Mouse (Mus musculus): ENCODE measurements at regions not wholly inside any gene's neighbourhood (a gene's known extent, or its start where the extent isn't known, plus 50 kb on each side); places are given as distances from the start of the nearest gene placed in this dataset.

GRCm38 (mm10) chr13:60470426-60471398, 131.0 kb upstream of the Dapk1 start:
- DNase-seq (ENCODE audit: low spot score in 2 of 2), result peak in 1 of 2 experiments; percentile 43

- peak in 1 of 2 experiments; percentile 12 for DNase-seq (ENCODE audit: low spot score in 2 of 2)
Observed at GRCm38 (mm10) chr13:60471602-60472001, 130.1 kb upstream of the Dapk1 start.

- no peak for DNase-seq (ENCODE audit: low spot score in 2 of 2)
Observed at GRCm38 (mm10) chr13:60476366-60476765, 125.4 kb upstream of the Dapk1 start.

GRCm38 (mm10) chr13:60478301-60478700, 123.4 kb upstream of the Dapk1 start:
- peak in 1 of 2 experiments; percentile 22 for DNase-seq (ENCODE audit: low spot score in 2 of 2)

GRCm38 (mm10) chr13:60479043-60479861, 122.5 kb upstream of the Dapk1 start:
- DNase-seq (ENCODE audit: low spot score in 2 of 2), result peak; percentile 80 to 87

- DNase-seq (ENCODE audit: low spot score in 2 of 2), result peak in 1 of 2 experiments; percentile 23
Observed at GRCm38 (mm10) chr13:60479862-60480730, 121.7 kb upstream of the Dapk1 start.

- DNase-seq (ENCODE audit: low spot score in 2 of 2), result peak in 1 of 2 experiments; percentile 29
Observed at GRCm38 (mm10) chr13:60480731-60481431, 120.9 kb upstream of the Dapk1 start.

GRCm38 (mm10) chr13:60481451-60481850, 120.3 kb upstream of the Dapk1 start:
- peak in 1 of 2 experiments; percentile 7 for DNase-seq (ENCODE audit: low spot score in 2 of 2)

- peak in 1 of 2 experiments; percentile 14 for DNase-seq (ENCODE audit: low spot score in 2 of 2)
Observed at GRCm38 (mm10) chr13:60481946-60482345, 119.8 kb upstream of the Dapk1 start.

GRCm38 (mm10) chr13:60486105-60486504, 115.6 kb upstream of the Dapk1 start:
- DNase-seq (ENCODE audit: low spot score in 2 of 2), result peak in 1 of 2 experiments; percentile 39

- no peak for DNase-seq (ENCODE audit: low spot score in 2 of 2)
Observed at GRCm38 (mm10) chr13:60486871-60487270, 114.9 kb upstream of the Dapk1 start.

- DNase-seq (ENCODE audit: low spot score in 2 of 2), result peak; percentile 78 to 83
Observed at GRCm38 (mm10) chr13:60488131-60488883, 113.4 kb upstream of the Dapk1 start.

- DNase-seq (ENCODE audit: low spot score in 2 of 2), result no peak
Observed at GRCm38 (mm10) chr13:60488884-60489265, 112.9 kb upstream of the Dapk1 start.

- DNase-seq (ENCODE audit: low spot score in 2 of 2), result peak in 1 of 2 experiments; percentile 12
Observed at GRCm38 (mm10) chr13:60491948-60492464, 109.7 kb upstream of the Dapk1 start.

GRCm38 (mm10) chr13:60493836-60494235, 107.9 kb upstream of the Dapk1 start:
- no peak for DNase-seq (ENCODE audit: low spot score in 2 of 2)

GRCm38 (mm10) chr13:60497714-60498400, 103.9 kb upstream of the Dapk1 start:
- DNase-seq (ENCODE audit: low spot score in 2 of 2), result no peak

GRCm38 (mm10) chr13:60504196-60504595, 97.6 kb upstream of the Dapk1 start:
- no peak for DNase-seq (ENCODE audit: low spot score in 2 of 2)

GRCm38 (mm10) chr13:60507611-60508010, 94.1 kb upstream of the Dapk1 start:
- no peak for DNase-seq (ENCODE audit: low spot score in 2 of 2)

GRCm38 (mm10) chr13:60508054-60508453, 93.7 kb upstream of the Dapk1 start:
- DNase-seq (ENCODE audit: low spot score in 2 of 2), result no peak
